Mouse (Mus musculus): ENCODE results near the gene Ccna1.

DNA sequence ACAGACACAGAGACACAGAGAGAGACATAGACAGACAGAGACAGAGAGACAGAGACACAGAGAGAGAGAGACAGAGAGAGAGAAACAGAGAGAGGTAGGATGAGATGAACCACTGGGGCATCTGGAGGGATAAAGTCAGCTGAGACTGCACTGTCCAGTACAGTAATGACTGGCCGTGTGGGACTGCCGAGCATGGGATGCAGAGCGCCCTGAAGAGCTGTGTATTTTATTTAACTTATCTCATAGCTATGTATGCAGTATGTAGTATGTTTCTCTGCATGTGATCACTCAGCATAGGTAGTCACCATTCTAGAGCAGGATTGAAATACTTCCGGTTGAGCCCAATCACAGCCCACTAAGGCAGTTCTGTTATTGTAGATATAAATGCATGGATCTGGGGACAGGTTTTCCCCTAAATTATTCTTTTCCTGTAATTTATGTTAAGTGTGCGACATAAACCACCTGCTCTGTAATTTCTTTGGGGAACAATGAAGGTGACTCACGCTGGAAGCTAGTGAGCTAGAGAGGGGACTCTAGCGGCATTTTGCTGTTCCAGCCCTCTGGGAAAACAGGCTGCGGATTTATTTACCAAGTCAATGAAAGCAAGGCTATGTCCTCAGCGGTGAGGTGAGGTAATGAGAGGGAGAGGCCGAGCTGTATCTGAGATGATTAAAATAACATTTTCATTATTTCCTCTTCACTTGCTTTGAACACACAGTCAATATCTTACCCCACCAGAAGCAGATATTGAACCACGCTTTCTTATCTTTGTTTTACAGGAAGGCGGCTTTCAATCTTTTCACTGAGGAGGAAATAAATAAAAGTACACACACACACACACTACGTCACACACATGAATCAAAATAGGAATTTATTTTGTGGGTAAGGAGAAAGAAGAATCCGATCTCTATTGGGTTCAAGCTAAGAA is 10.7 kb upstream of the Ccna1 start:
- TF ChIP-seq CTCF (conservative IDR thresholded peaks at IDR 0.05 in 1 of 2, IDR thresholded peaks at IDR 0.05 in 1 of 2; ENCODE audit: low read depth in 2 of 2, low read length in 2 of 2) (no peak), CHD2 (IDR thresholded peaks at IDR 0.05; ENCODE audit: low read length) (no peak)

Data from CH12.LX (cell line).